Mouse (Mus musculus) gastrocnemius, postnatal 36 days (tissue): ENCODE data around the gene Pccb. TPM values are rescaled to one million over a fixed set of nuclear protein-coding genes. Genes with fewer than 3 reads are reported as not detected.

Experiments used
- DNase-seq, 2 experiments: peaks; one replicate each; pipeline ENCODE4 v3.0.0; 2022
- intact Hi-C: fragments of 180-260 bp; cut with DNase I; formaldehyde crosslinking; loops from one replicate; pipeline ENCODE4 v1.15.1; 2025
- long read RNA-seq, 2 experiments: library from polyadenylated mRNA; stranded (forward); transcript quantifications; one replicate each; pipeline ENCODE4 v2.0.0; 2021
- total RNA-seq, 2 experiments: library from RNA; stranded (reverse); gene quantifications; 2 replicates each; pipeline ENCODE4 v1.2.3; 2021

Gene Pccb
- 10 to 100 TPM; 52.6 to 58.4 TPM for total RNA-seq
- long read RNA-seq, experiment 1, transcript Pccb-201 (15 exons, 2,320 nt): major isoform, 28 of 52 reads
- long read RNA-seq, experiment 1, partial matches to known transcripts: 18 of 52 reads
- long read RNA-seq, experiment 1, other reads (novel, unspliced or antisense): 6 of 52 reads
- long read RNA-seq, experiment 2, transcript Pccb-201 (15 exons, 2,320 nt): major isoform, 36 of 74 reads
- long read RNA-seq, experiment 2, partial matches to known transcripts: 31 of 74 reads
- long read RNA-seq, experiment 2, other reads (novel, unspliced or antisense): 5 of 74 reads

- intact Hi-C loops: loop anchor here (2.0 kb wide), 1 partner anchor 38 kb away; no protein-coding TSS in a partner anchor
- DNase-seq: peak; percentile 94
Observed at GRCm38 (mm10) chr9:101034448-101035098, at the start of gene Pccb. Gene Pccb (minus strand): TSS chr9:101034898.

- intact Hi-C loops: no loop called here
- no peak for DNase-seq
Observed at GRCm38 (mm10) chr9:101083728-101084127, 49.0 kb upstream of the Pccb start.

GRCm38 (mm10) chr9:101080046-101080685, 45.5 kb upstream of the Pccb start:
- no peak for DNase-seq
- intact Hi-C loops: no loop called here

GRCm38 (mm10) chr9:101078579-101078978, 43.9 kb upstream of the Pccb start:
- intact Hi-C loops: no loop called here
- DNase-seq: no peak

GRCm38 (mm10) chr9:101077486-101077885, 42.8 kb upstream of the Pccb start:
- no peak for DNase-seq
- intact Hi-C loops: no loop called here

GRCm38 (mm10) chr9:101076095-101076875, 41.6 kb upstream of the Pccb start:
- intact Hi-C loops: no loop called here
- DNase-seq: no peak

GRCm38 (mm10) chr9:101075694-101076093, 41.0 kb upstream of the Pccb start:
- intact Hi-C loops: no loop called here
- DNase-seq: no peak

- no peak for DNase-seq
- intact Hi-C loops: no loop called here
Observed at GRCm38 (mm10) chr9:101075091-101075581, 40.4 kb upstream of the Pccb start.

GRCm38 (mm10) chr9:101074332-101075021, 39.8 kb upstream of the Pccb start:
- intact Hi-C loops: no loop called here
- DNase-seq: peak; percentile 77 to 82

- no peak for DNase-seq
- intact Hi-C loops: loop anchor here (2.0 kb wide), 1 partner anchor 39 kb away; the partner anchor contains the start of gene Pccb
Observed at GRCm38 (mm10) chr9:101073987-101074331, 39.3 kb upstream of the Pccb start, which contains the start of gene Msl2. Gene Msl2 (plus strand): TSS chr9:101074101.

GRCm38 (mm10) chr9:101073041-101073986, 38.6 kb upstream of the Pccb start:
- intact Hi-C loops: loop anchor here (2.0 kb wide), 1 partner anchor 39 kb away; the partner anchor contains the start of gene Pccb
- peak; percentile 98 to 99 for DNase-seq

GRCm38 (mm10) chr9:101072506-101072905, 37.8 kb upstream of the Pccb start:
- no peak for DNase-seq
- intact Hi-C loops: loop anchor here (2.0 kb wide), 1 partner anchor 38 kb away; the partner anchor contains the start of gene Pccb

- no peak for DNase-seq
Observed at GRCm38 (mm10) chr9:101069781-101070180, 35.1 kb upstream of the Pccb start.

GRCm38 (mm10) chr9:101065076-101065602, 30.4 kb upstream of the Pccb start:
- intact Hi-C loops: no loop called here
- no peak for DNase-seq

More at GRCm38 (mm10) chr9:101069781-101070180, 35.1 kb upstream of the Pccb start:
- intact Hi-C loops: no loop called here

GRCm38 (mm10) chr9:101062253-101062780, 27.6 kb upstream of the Pccb start:
- intact Hi-C loops: no loop called here
- no peak for DNase-seq

- intact Hi-C loops: no loop called here
- no peak for DNase-seq
Observed at GRCm38 (mm10) chr9:101061035-101061434, 26.3 kb upstream of the Pccb start.

- no peak for DNase-seq
- intact Hi-C loops: no loop called here
Observed at GRCm38 (mm10) chr9:101057156-101057555, 22.5 kb upstream of the Pccb start.

- DNase-seq: no peak
- intact Hi-C loops: no loop called here
Observed at GRCm38 (mm10) chr9:101053279-101053678, 18.6 kb upstream of the Pccb start.
